Mouse (Mus musculus) myocyte (in vitro differentiated cells): ENCODE results near the gene Snapin. TPM values are rescaled to one million over a fixed set of nuclear protein-coding genes. Genes with fewer than 3 reads are reported as not detected.

Experiments
- H3K27me3 ChIP-seq: one replicate; pipeline ENCODE4 v1.6.1; 2011; ENCODE audit not compliant: control insufficient read depth, insufficient read depth, insufficient read length
- H3K36me3 ChIP-seq: one replicate; pipeline ENCODE4 v1.6.1; 2011; ENCODE audit not compliant: control insufficient read depth, insufficient read depth
- H3K4me2 ChIP-seq: one replicate; pipeline ENCODE4 v1.6.1; 2011; ENCODE audit warnings: low read depth, control low read depth
- H3K4me3 ChIP-seq: one replicate; pipeline ENCODE4 v1.5.1; 2011; ENCODE audit warnings: mild to moderate bottlenecking, control low read depth, moderate library complexity
- H3K79me2 ChIP-seq: one replicate; pipeline ENCODE4 v1.6.1; 2011; ENCODE audit not compliant: control insufficient read depth, insufficient read depth
- H3ac ChIP-seq: one replicate; pipeline ENCODE4 v1.6.1; 2011; ENCODE audit not compliant: control insufficient read depth, insufficient read length
- CEBPB ChIP-seq: IDR thresholded peaks from 2 replicates; pipeline ENCODE4 v1.6.1; 2011; ENCODE audit warnings: mild to moderate bottlenecking, moderate library complexity; ENCODE audit not compliant: poor library complexity, insufficient read depth, severe bottlenecking
- E2F4 ChIP-seq: IDR thresholded peaks from one replicate; pipeline ENCODE4 v1.6.1; 2011; ENCODE audit warnings: mild to moderate bottlenecking, control low read depth, moderate library complexity; ENCODE audit not compliant: insufficient read depth
- MAX ChIP-seq: IDR thresholded peaks from one replicate; pipeline ENCODE4 v1.6.1; 2011; ENCODE audit warnings: low read depth, mild to moderate bottlenecking, control low read depth
- MYOD1 ChIP-seq, 3 experiments: IDR thresholded peaks; one replicate each; pipeline ENCODE4 v1.6.1; 2011; ENCODE audit warnings: control low read depth in 2 of 3, low read depth in 2 of 3, mild to moderate bottlenecking in 2 of 3, moderate library complexity in 1 of 3; ENCODE audit not compliant: insufficient read length in 2 of 3, control insufficient read depth in 1 of 3
- MYOG ChIP-seq, 3 experiments: IDR thresholded peaks; one replicate each; pipeline ENCODE4 v1.6.1; 2011; ENCODE audit warnings: control low read depth in 2 of 3, low read depth in 2 of 3, mild to moderate bottlenecking in 2 of 3; ENCODE audit not compliant: insufficient read length in 2 of 3, control insufficient read depth in 1 of 3, insufficient read depth in 1 of 3
- POLR2A ChIP-seq: IDR thresholded peaks from one replicate; pipeline ENCODE4 v1.6.1; 2011; ENCODE audit warnings: low read depth, mild to moderate bottlenecking, control low read depth, moderate library complexity; ENCODE audit not compliant: insufficient read length
- POLR2AphosphoS2 ChIP-seq: IDR thresholded peaks from one replicate; pipeline ENCODE4 v1.6.1; 2011; ENCODE audit warnings: low read depth, control low read depth; ENCODE audit not compliant: insufficient read length
- REST ChIP-seq: IDR thresholded peaks from one replicate; pipeline ENCODE4 v1.6.1; 2011; ENCODE audit warnings: mild to moderate bottlenecking, control low read depth, moderate library complexity; ENCODE audit not compliant: insufficient read depth, insufficient read length
- SRF ChIP-seq: IDR thresholded peaks from one replicate; pipeline ENCODE4 v1.6.1; 2011; ENCODE audit warnings: low read depth; ENCODE audit not compliant: control insufficient read depth, insufficient read length
- TCF12 ChIP-seq: IDR thresholded peaks from one replicate; pipeline ENCODE4 v1.6.1; 2011; ENCODE audit warnings: mild to moderate bottlenecking, control low read depth; ENCODE audit not compliant: poor library complexity, insufficient read depth, severe bottlenecking
- TCF3 ChIP-seq: IDR thresholded peaks from one replicate; pipeline ENCODE4 v1.6.1; 2011; ENCODE audit warnings: low read depth, control low read depth; ENCODE audit not compliant: insufficient read length
- USF1 ChIP-seq: IDR thresholded peaks from one replicate; pipeline ENCODE4 v1.6.1; 2011; ENCODE audit warnings: low read depth, mild to moderate bottlenecking, control low read depth, moderate library complexity
- polyA plus RNA-seq: library from polyadenylated mRNA; unstranded; fragments of >200 nt; fragmentation: generic; extraction: Trizol; gene quantifications from one replicate; pipeline ENCODE4 v1.2.1, GENCODE M21; 2012; ENCODE audit warnings: missing spikeins

Gene Snapin
- polyA plus RNA-seq, 1 experiment: 33.7 TPM

- TF ChIP-seq E2F4 (no peak), SRF (no peak), REST (no peak), MYOG (IDR thresholded peaks at IDR 0.05; ENCODE audit: control insufficient read depth in 1 of 3, insufficient read depth in 1 of 3, insufficient read length in 2 of 3, low read depth in 2 of 3) (no peak), TCF3 (no peak), POLR2AphosphoS2 (no peak), MYOD1 (IDR thresholded peaks at IDR 0.05; ENCODE audit: control insufficient read depth in 1 of 3, insufficient read length in 2 of 3, low read depth in 2 of 3) (no peak), POLR2A (no peak), CEBPB (no peak), TCF12 (no peak)
- Histone ChIP-seq H3K27me3 (no peaks in the 10 kb centered on the region), H3K36me3 (peaks cover 29% of the 10 kb centered on the region), H3K4me3 (no peak overlapping the region), H3K79me2 (peaks cover 11% of the 10 kb centered on the region), H3K4me2 (no peak overlapping the region), H3ac (no peak overlapping the region)
These were observed 3.2 kb upstream of the Snapin start for GRCm38 (mm10) chr3:90493831-90494540.

GRCm38 (mm10) chr3:90491350-90491749, 517 bp upstream of the Snapin start:
- H3ac ChIP-seq: peak overlapping the region; percentile 97
- peaks cover 11% of the 10 kb centered on the region for H3K79me2 ChIP-seq
- peak overlapping the region; percentile 16 for H3K4me2 ChIP-seq
- H3K4me3 ChIP-seq: peak overlapping the region; percentile 30
- TF ChIP-seq TCF12 (no peak), CEBPB (no peak), USF1 (no peak), TCF3 (no peak), MAX (no peak), REST (no peak), MYOD1 (IDR thresholded peaks at IDR 0.05; ENCODE audit: control insufficient read depth in 1 of 3, insufficient read length in 2 of 3, low read depth in 2 of 3) (no peak), MYOG (IDR thresholded peaks at IDR 0.05; ENCODE audit: control insufficient read depth in 1 of 3, insufficient read depth in 1 of 3, insufficient read length in 2 of 3, low read depth in 2 of 3) (no peak), POLR2A (no peak), E2F4 (no peak)
- peaks cover 30% of the 10 kb centered on the region for H3K36me3 ChIP-seq
- H3K27me3 ChIP-seq: no peaks in the 10 kb centered on the region

GRCm38 (mm10) chr3:90488576-90488975, 2.3 kb downstream of the Snapin start:
- no peak overlapping the region for H3ac ChIP-seq
- peaks cover 11% of the 10 kb centered on the region for H3K79me2 ChIP-seq
- H3K4me2 ChIP-seq: no peak overlapping the region
- TF ChIP-seq POLR2AphosphoS2 (no peak), CEBPB (0 out of 2 replicates have a peak, but pooled peaks have one; percentile 4)
- H3K36me3 ChIP-seq: peaks cover 49% of the 10 kb centered on the region
- no peaks in the 10 kb centered on the region for H3K27me3 ChIP-seq
- no peak overlapping the region for H3K4me3 ChIP-seq

GRCm38 (mm10) chr3:90486998-90487397, 3.8 kb downstream of the Snapin start:
- peaks cover 11% of the 10 kb centered on the region for H3K79me2 ChIP-seq
- H3K4me3 ChIP-seq: no peak overlapping the region
- TF ChIP-seq MYOG (IDR thresholded peaks at IDR 0.05; ENCODE audit: control insufficient read depth in 1 of 3, insufficient read depth in 1 of 3, insufficient read length in 2 of 3, low read depth in 2 of 3): no peak
- TF ChIP-seq CEBPB: no peak
- TF ChIP-seq TCF3: no peak
- no peak for TF ChIP-seq MYOD1 (IDR thresholded peaks at IDR 0.05; ENCODE audit: control insufficient read depth in 1 of 3, insufficient read length in 2 of 3, low read depth in 2 of 3)
- no peak for TF ChIP-seq POLR2AphosphoS2
- no peak for TF ChIP-seq MAX
- no peak for TF ChIP-seq E2F4
- TF ChIP-seq SRF: no peak
- TF ChIP-seq TCF12: no peak
- no peak for TF ChIP-seq USF1
- no peak for TF ChIP-seq REST
- TF ChIP-seq POLR2A: no peak
- no peaks in the 10 kb centered on the region for H3K27me3 ChIP-seq
- H3ac ChIP-seq: no peak overlapping the region
- no peak overlapping the region for H3K4me2 ChIP-seq
- peaks cover 62% of the 10 kb centered on the region for H3K36me3 ChIP-seq
